Mouse (Mus musculus) frontal cortex, postnatal 14 days (tissue): ENCODE measurements around the gene Grm1.

Experiments used
- DNase-seq, 2 experiments: peaks; one replicate each; pipeline ENCODE4 v3.0.0; 2022; ENCODE audit warnings: low spot score in 2 of 2

The Grm1 gene

DNA sequence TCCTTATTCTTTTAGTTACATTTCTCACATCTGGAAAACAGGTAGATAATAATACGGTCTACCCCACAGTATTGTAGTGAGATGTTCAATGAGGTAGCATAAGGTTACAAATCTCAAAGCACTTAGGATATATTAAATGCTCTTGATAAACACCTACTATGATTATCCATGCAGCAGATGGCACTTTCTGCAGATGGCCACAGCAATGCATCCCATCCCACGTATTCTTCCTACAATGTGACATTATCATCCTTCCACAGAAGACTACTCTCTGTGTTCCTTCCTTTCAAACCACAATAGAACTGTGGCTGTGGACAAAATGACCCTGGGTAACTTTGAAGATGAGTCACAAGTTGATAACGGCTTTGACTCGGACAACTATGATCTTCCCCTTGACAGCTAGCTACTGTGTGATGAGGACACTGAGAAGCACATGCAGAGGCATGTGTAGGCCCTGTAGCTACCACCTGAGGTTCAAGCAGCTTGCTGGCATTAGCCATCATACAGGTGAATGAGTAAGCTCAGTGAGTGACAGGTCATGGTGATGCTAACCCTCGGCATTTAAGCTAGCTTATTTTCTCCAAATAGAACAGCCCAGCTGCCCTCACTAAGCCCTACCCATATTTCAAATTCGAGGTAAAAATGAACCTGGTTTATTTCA is 117.5 kb downstream of the Grm1 start:
- DNase-seq, result no peak

- DNase-seq, result no peak
Observed at GRCm38 (mm10) chr10:10950557-10950956, 131.6 kb downstream of the Grm1 start.

GRCm38 (mm10) chr10:10949172-10949571 is 133.0 kb downstream of the Grm1 start:
- DNase-seq, result no peak

GRCm38 (mm10) chr10:10947531-10947930 is 134.6 kb downstream of the Grm1 start:
- DNase-seq, result no peak

GRCm38 (mm10) chr10:10944003-10944402 is 138.2 kb downstream of the Grm1 start:
- no peak for DNase-seq

- DNase-seq, result no peak
Observed at GRCm38 (mm10) chr10:10942248-10942647, 139.9 kb downstream of the Grm1 start.

DNA sequence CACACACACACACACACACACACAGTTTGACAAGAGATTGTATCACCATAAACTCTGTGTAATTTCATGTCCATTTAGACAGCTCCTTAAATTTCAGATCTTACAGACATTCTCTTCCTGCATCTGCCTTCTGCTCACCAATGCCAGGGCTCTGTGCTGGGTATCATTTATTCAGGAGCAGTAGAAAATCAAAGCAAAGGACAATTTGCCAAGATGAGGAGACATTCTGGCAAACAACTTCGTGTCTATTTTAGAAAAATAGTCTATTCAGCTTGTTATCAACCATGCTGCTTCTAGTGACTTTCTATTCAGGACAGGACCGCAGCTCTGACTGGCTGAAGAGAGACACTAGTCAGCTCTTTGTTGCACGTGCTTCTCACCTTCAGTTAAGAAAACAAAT is 146.3 kb downstream of the Grm1 start:
- DNase-seq, result no peak

DNA sequence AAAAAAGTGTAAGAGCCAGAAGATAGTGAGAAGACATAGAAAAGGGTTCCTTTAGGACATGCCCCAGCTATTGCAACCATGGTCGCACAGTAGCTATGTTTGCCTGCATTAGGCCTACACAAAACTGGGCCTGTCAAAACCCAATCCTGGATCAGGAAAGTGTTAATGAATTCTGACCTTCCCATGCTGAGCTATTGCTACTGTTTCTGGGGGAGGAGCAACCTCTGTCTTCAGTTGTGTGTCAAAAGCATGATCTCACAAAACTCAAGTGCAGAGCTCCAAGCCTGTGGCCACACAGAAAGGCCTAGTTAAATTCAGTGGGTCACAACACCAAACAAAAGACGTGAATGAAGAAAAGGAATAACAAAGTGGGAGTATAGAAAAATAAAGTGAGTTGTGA is 152.5 kb downstream of the Grm1 start:
- DNase-seq, result no peak

- DNase-seq, result no peak
Observed at GRCm38 (mm10) chr10:10928798-10929366, 153.3 kb downstream of the Grm1 start.

GRCm38 (mm10) chr10:10917857-10918399 is 164.2 kb downstream of the Grm1 start:
- DNase-seq, result no peak

DNA sequence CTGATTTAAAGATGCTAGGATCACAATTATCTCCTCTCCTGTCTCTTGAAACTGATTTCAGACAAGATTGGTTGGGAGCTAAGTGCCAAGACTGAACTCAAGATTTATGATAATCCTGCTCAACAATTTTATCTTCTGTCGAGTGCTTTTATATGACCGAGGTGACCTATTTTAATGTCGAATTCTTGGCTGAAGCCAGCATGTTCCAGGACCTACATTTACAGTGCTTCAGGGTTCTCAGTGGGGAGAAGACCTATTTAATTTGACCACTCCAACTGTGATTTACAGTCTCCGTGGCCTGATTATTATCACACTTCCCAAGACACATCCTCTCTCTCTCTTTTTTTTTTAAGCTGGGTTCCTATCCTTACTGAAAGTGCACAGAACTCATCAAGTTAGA is 168.5 kb downstream of the Grm1 start:
- no peak for DNase-seq

GRCm38 (mm10) chr10:10890221-10890620 is 191.9 kb downstream of the Grm1 start:
- no peak for DNase-seq

- no peak for DNase-seq
Observed at GRCm38 (mm10) chr10:10888521-10888920, 193.6 kb downstream of the Grm1 start.

DNA sequence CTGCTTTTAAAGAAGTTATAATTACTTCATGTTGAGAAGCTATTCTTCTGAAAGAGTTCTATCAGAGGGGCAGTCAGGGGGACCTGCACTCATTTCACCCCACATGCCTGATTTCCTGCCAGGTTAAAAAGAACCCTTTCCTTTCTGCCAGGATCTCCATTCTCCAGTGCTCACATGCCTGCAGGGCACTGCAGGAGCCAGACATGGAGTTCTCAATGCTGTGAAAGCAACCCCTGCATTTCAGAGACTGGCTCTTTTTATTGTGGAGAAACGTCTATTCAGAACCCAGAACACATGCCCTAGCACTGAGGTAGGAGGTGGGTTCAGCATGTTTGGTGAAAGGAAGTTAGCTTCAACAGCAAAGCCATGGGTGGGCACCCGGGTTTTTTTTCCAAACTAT is 197.2 kb downstream of the Grm1 start:
- DNase-seq, result no peak

DNA sequence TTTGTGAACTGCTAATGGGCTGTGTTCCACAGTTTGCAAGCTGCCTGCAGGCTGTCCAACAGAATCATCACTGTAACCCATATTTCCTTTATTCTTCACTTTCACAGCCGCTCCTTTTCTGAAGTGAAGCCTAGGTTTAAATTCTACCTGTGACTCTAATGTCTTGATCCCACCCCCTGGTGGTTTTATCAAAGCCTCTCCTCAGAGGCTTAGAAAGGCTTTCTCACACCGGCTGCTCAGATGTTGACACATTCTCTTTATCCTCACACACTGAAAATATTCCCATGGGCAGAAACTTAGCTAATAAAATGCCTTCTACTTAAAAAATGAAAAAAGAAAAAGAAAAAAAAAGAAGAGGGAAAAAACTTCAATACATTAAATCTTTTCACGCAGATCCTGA is 210.0 kb downstream of the Grm1 start:
- no peak for DNase-seq

DNA sequence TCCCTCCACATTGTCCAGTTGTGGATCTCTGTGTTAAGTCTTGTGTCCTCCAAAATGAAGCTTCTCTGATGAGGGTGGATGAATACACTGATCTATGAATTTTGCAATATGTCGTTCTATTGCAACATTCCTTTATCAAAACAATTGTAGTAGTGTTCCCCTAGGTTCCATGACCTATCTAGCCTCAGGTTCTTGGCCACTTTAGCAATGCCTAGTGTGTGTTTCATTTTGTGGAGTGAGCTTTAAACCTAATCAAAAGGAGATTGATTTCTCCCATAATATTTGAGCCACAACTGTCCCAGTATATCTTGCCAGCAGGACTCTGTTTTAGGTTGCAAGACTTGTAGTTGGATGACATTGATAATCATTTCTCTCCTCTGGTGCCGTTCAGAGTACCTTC is 211.9 kb downstream of the Grm1 start:
- DNase-seq, result no peak

GRCm38 (mm10) chr10:10866278-10866677 is 215.9 kb downstream of the Grm1 start:
- no peak for DNase-seq

- no peak for DNase-seq
Observed at GRCm38 (mm10) chr10:10864759-10865158, 217.4 kb downstream of the Grm1 start.

GRCm38 (mm10) chr10:10847376-10848286 is 234.5 kb downstream of the Grm1 start:
- DNase-seq, result no peak

DNA sequence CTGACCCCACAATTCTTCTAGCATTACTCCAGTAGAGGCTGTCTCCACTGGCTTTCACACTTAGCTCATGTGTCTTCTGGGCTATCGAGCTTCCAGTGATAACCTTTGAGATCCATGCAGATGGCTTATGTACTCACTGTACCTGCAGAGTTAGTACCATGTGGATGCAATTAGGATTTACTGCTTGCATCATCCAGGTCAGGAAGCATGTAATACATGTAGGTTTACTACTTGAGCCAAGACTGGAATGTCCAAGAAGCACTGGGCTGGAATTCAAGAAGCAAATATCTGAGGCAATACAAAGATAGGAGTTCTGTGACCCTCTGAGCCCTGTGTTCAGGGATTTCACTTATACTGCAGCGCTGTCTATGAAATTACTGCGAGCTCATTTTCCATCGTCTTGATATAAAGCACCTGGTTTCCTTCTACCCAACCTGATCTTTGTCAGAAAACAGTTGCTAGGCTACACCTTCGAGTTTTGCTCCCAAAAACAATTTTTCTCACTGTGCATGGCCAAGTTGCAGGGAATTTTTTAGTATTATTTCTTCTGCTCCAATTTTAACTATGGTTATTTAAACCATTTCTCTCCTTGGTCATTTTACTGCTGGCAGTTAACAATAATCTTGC is 237.0 kb downstream of the Grm1 start:
- no peak for DNase-seq

DNA sequence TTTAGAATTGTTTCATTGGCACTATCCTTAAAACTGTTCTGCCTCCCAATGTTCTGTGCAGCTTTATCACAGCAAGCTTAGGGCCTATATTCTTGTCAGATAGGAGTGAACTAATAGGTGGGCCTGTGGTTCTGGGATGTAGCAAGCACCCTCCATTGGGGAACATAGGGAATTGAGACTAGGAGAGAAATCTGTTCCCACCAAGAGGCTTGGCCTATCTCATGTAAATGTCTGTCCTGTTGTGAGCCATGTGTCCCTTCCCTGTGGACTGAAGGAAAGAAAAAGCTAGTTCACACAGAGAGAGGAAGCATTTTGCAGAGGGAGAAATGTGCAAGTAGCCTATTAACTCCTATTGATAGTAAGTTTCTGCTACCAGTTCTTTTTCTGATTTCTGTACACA is 246.8 kb downstream of the Grm1 start:
- DNase-seq, result no peak

GRCm38 (mm10) chr10:10834828-10835227 is 247.3 kb downstream of the Grm1 start:
- no peak for DNase-seq
